ENCODE assay signal across 32 mouse cellular contexts in genomic region chr4:26793181-26793824, GRCm38 (mm10).
DNase-seq lines count a peak whose midpoint lies in the region; ATAC-seq and TF ChIP-seq lines count a peak whose summit lies in the region.
"Had no signal": no experiment of that assay in that cellular context is flagged by ENCODE, and none has a peak within 500 bp of the region (broad histone marks: within the 10 kb centered on the region; RNA-seq: fewer than 3 reads in every experiment).

No protein-coding gene starts in this region.

- no peak for DNase-seq in forebrain, embryonic 11.5 days (ENCODE audit: low spot score)
- DNase-seq in left cerebral cortex, adult 11 months (ENCODE audit: low spot score) = peak; percentile 7
- no peak for DNase-seq in left cerebral cortex, adult 18-20 months (ENCODE audit: low spot score in 2 of 2)
- DNase-seq in brain, embryonic 14.5 days (ENCODE audit: low read depth) = peak; percentile 67
- DNase-seq in telencephalon, adult 2 months (ENCODE audit: low read depth, low spot score) = peak; percentile 80
- DNase-seq in cerebellum, adult 9-11 months = no peak
- DNase-seq: adrenal gland, postnatal 10 days; cerebellum, adult 18-20 months; cerebellum, postnatal 14 days; gastrocnemius, postnatal 25 days; heart, adult 11 months; heart, postnatal 36 days; kidney, adult 2 months; kidney, postnatal 36 days; layer of hippocampus, postnatal 36 days; lung, postnatal 36 days; right cerebral cortex, postnatal 25 days; spleen, adult 18-20 months; thymus, adult 18-20 months; thymus, postnatal 25 days had no signal

- 73% methylated on average over 1 of the region's 1 CpGs for WGBS in forebrain, embryonic 15.5 days
- WGBS in forebrain, embryonic 11.5 days = 85% methylated on average over 1 of the region's 1 CpGs

- no peak overlapping the region for H3K27ac ChIP-seq in forebrain, embryonic 15.5 days (replicated peaks)
- H3K27ac ChIP-seq in forebrain, embryonic 11.5 days (ENCODE audit: low read depth, low read length) = no peak overlapping the region
- H3K27ac ChIP-seq: hindbrain, embryonic 12.5 days; hindbrain, postnatal 0 days; intestine, embryonic 15.5 days; layer of hippocampus, adult 2 months; limb, embryonic 13.5 days; midbrain, embryonic 12.5 days; neural tube, embryonic 13.5 days had no signal

- TF ChIP-seq CTCF in brain, embryonic 14.5 days (IDR thresholded peaks at IDR 0.05; ENCODE audit: borderline replicate concordance, extremely low read depth, insufficient read depth, insufficient read length) = no peak

- H3K4me1 ChIP-seq in forebrain, embryonic 15.5 days = no peaks in the 10 kb centered on the region
- H3K4me1 ChIP-seq in forebrain, embryonic 11.5 days (replicated peaks; ENCODE audit: control insufficient read depth, insufficient read depth, low read length) = no peaks in the 10 kb centered on the region
- H3K4me1 ChIP-seq: hindbrain, embryonic 12.5 days; intestine, embryonic 15.5 days; limb, embryonic 13.5 days; midbrain, embryonic 12.5 days; neural tube, embryonic 13.5 days had no signal

- H3K9ac ChIP-seq in forebrain, embryonic 15.5 days (replicated peaks) = no peak overlapping the region
- H3K9ac ChIP-seq in forebrain, embryonic 11.5 days (ENCODE audit: low read length) = no peak overlapping the region
- H3K9ac ChIP-seq: hindbrain, embryonic 12.5 days; intestine, embryonic 15.5 days; limb, embryonic 13.5 days; midbrain, embryonic 12.5 days; neural tube, embryonic 13.5 days had no signal

- H3K9me3 ChIP-seq in forebrain, embryonic 15.5 days = no peaks in the 10 kb centered on the region
- H3K9me3 ChIP-seq in forebrain, embryonic 11.5 days (ENCODE audit: control insufficient read depth, low read length) = no peaks in the 10 kb centered on the region
- H3K9me3 ChIP-seq: hindbrain, embryonic 12.5 days; intestine, embryonic 15.5 days; limb, embryonic 13.5 days; midbrain, embryonic 12.5 days; neural tube, embryonic 13.5 days had no signal

- no peak overlapping the region for H3K4me3 ChIP-seq in forebrain, embryonic 15.5 days
- H3K4me3 ChIP-seq in forebrain, embryonic 11.5 days (ENCODE audit: low read depth, low read length) = no peak overlapping the region
- H3K4me3 ChIP-seq: erythroblast, embryonic 14.5 days; hindbrain, embryonic 12.5 days; intestine, embryonic 15.5 days; layer of hippocampus, adult 2 months; limb, embryonic 13.5 days; midbrain, embryonic 12.5 days; neural tube, embryonic 13.5 days had no signal

- H3K4me2 ChIP-seq in forebrain, embryonic 15.5 days (replicated peaks) = no peak overlapping the region
- no peak overlapping the region for H3K4me2 ChIP-seq in forebrain, embryonic 11.5 days (ENCODE audit: low read depth, low read length, severe bottlenecking)
- H3K4me2 ChIP-seq: heart, embryonic 11.5 days; hindbrain, embryonic 12.5 days; intestine, embryonic 15.5 days; limb, embryonic 13.5 days; liver, embryonic 11.5 days; midbrain, embryonic 12.5 days; neural tube, embryonic 13.5 days had no signal

- no peak for TF ChIP-seq POLR2A in brain, embryonic 14.5 days (IDR thresholded peaks at IDR 0.05; ENCODE audit: borderline replicate concordance, extremely low read depth, insufficient read depth, insufficient read length, poor library complexity, severe bottlenecking)

- H3K36me3 ChIP-seq in forebrain, embryonic 15.5 days = no peaks in the 10 kb centered on the region
- H3K36me3 ChIP-seq in forebrain, embryonic 11.5 days (ENCODE audit: control insufficient read depth, insufficient read depth, low read length) = no peaks in the 10 kb centered on the region
- H3K36me3 ChIP-seq: hindbrain, embryonic 12.5 days; intestine, embryonic 15.5 days; limb, embryonic 13.5 days; midbrain, embryonic 12.5 days; neural tube, embryonic 13.5 days had no signal

- no peaks in the 10 kb centered on the region for H3K27me3 ChIP-seq in forebrain, embryonic 15.5 days
- no peaks in the 10 kb centered on the region for H3K27me3 ChIP-seq in forebrain, embryonic 11.5 days (ENCODE audit: control insufficient read depth, insufficient read depth, low read length)
- H3K27me3 ChIP-seq: hindbrain, embryonic 12.5 days; intestine, embryonic 15.5 days; limb, embryonic 13.5 days; midbrain, embryonic 12.5 days; neural tube, embryonic 13.5 days; Patski had no signal

- peak; percentile 69; the same call in 1 of the 2 replicates for ATAC-seq in forebrain, embryonic 15.5 days (replicated peaks)
- no peak for ATAC-seq in forebrain, embryonic 11.5 days (replicated peaks; ENCODE audit: low FRiP score)
- ATAC-seq: hindbrain, postnatal 0 days; intestine, embryonic 15.5 days; Patski had no signal

Comparison
In these comparisons a context has a peak if more than half of its experiments do, and no peak if none do; other contexts are left out.
1. DNase-seq: peak in left cerebral cortex, adult 11 months (single experiment), brain, embryonic 14.5 days (single experiment) and telencephalon, adult 2 months (single experiment); none in forebrain, embryonic 11.5 days (single experiment), left cerebral cortex, adult 18-20 months (0 of 2) and cerebellum, adult 9-11 months (single experiment).